Mouse (Mus musculus) forebrain, embryonic 13.5 days (tissue): ENCODE data around the gene 1110002E22Rik. TPM values are rescaled to one million over a fixed set of nuclear protein-coding genes. Genes with fewer than 3 reads are reported as not detected.

Experiments used
- ATAC-seq: fragments of 200-750 bp; cut with Nextera tagmentation; 2 replicates; pipeline ENCODE4 v1.8.0; 2017
- H3K27ac ChIP-seq: fragments of 300-500 bp; sonication (generic); 2 replicates; pipeline ENCODE4 v1.5.1; 2015; ENCODE audit warnings: inconsistent platforms, mild to moderate bottlenecking, moderate library complexity
- H3K27me3 ChIP-seq: fragments of 300-500 bp; sonication (generic); 2 replicates; pipeline ENCODE4 v1.6.1; 2015; ENCODE audit warnings: mild to moderate bottlenecking, inconsistent platforms
- H3K36me3 ChIP-seq: fragments of 300-500 bp; sonication (generic); 2 replicates; pipeline ENCODE4 v1.6.1; 2015; ENCODE audit warnings: mild to moderate bottlenecking, inconsistent platforms; ENCODE audit not compliant: poor library complexity, severe bottlenecking
- H3K4me1 ChIP-seq: fragments of 300-500 bp; sonication (generic); 2 replicates; pipeline ENCODE4 v1.6.1; 2015; ENCODE audit warnings: inconsistent platforms
- H3K4me2 ChIP-seq: fragments of 300-500 bp; sonication (generic); 2 replicates; pipeline ENCODE4 v1.6.1; 2015; ENCODE audit warnings: inconsistent platforms, mild to moderate bottlenecking, moderate library complexity
- H3K4me3 ChIP-seq: fragments of 300-500 bp; sonication (generic); 2 replicates; pipeline ENCODE4 v1.5.1; 2015; ENCODE audit warnings: mild to moderate bottlenecking, inconsistent platforms
- H3K9ac ChIP-seq: fragments of 300-500 bp; sonication (generic); 2 replicates; pipeline ENCODE4 v1.6.1; 2015; ENCODE audit warnings: mild to moderate bottlenecking, inconsistent platforms
- H3K9me3 ChIP-seq: fragments of 300-500 bp; sonication (generic); replicated peaks from 2 replicates; pipeline ENCODE4 v1.6.1; 2016; ENCODE audit warnings: inconsistent platforms
- WGBS: fragments of 180-500 bp; shearing (Covaris S2); methylation state at CpG from one replicate; pipeline ENCODE4 v1.1.7; 2015; 5-methylcytosine and 5-hydroxymethylcytosine counted together
- polyA plus RNA-seq: library from polyadenylated mRNA; unstranded; fragments of >200 nt; fragmentation: Nextera tagmentation; extraction: Ambion mirVana; gene quantifications from 2 replicates; pipeline ENCODE4 v1.2.1, GENCODE M21; 2015

Gene 1110002E22Rik
- polyA plus RNA-seq, 1 experiment from 2014 or later, result 0.08 TPM

- H3K4me1 ChIP-seq, result 0 out of 2 replicates have a peak, but pooled peaks cover 4% of the 10 kb centered on the region
- ATAC-seq, result no peak
- H3K9ac ChIP-seq, result no peak overlapping the region
- WGBS, result 76% methylated on average over 7 of the region's 7 CpGs
- H3K27ac ChIP-seq, result no peak overlapping the region
- no peaks in the 10 kb centered on the region for H3K9me3 ChIP-seq
- no peak overlapping the region for H3K4me2 ChIP-seq
- no peaks in the 10 kb centered on the region for H3K36me3 ChIP-seq
- no peaks in the 10 kb centered on the region for H3K27me3 ChIP-seq
- H3K4me3 ChIP-seq, result no peak overlapping the region
Observed at GRCm38 (mm10) chr3:138043316-138043715, 21.5 kb upstream of the 1110002E22Rik start.

- no peak overlapping the region for H3K4me3 ChIP-seq
- ATAC-seq, result no peak
- H3K9ac ChIP-seq, result no peak overlapping the region
- no peaks in the 10 kb centered on the region for H3K9me3 ChIP-seq
- no peak overlapping the region for H3K4me2 ChIP-seq
- WGBS, result 93% methylated on average over 6 of the region's 6 CpGs
- no peaks in the 10 kb centered on the region for H3K4me1 ChIP-seq
- no peaks in the 10 kb centered on the region for H3K36me3 ChIP-seq
- H3K27me3 ChIP-seq, result no peaks in the 10 kb centered on the region
- H3K27ac ChIP-seq, result no peak overlapping the region
Observed at GRCm38 (mm10) chr3:138049555-138049954, 15.3 kb upstream of the 1110002E22Rik start.

GRCm38 (mm10) chr3:138050772-138051171 is 14.1 kb upstream of the 1110002E22Rik start:
- no peaks in the 10 kb centered on the region for H3K27me3 ChIP-seq
- no peaks in the 10 kb centered on the region for H3K9me3 ChIP-seq
- H3K4me2 ChIP-seq, result no peak overlapping the region
- no peak overlapping the region for H3K4me3 ChIP-seq
- H3K36me3 ChIP-seq, result no peaks in the 10 kb centered on the region
- WGBS, result 95% methylated on average over 11 of the region's 11 CpGs
- H3K27ac ChIP-seq, result no peak overlapping the region
- ATAC-seq, result no peak
- no peaks in the 10 kb centered on the region for H3K4me1 ChIP-seq
- H3K9ac ChIP-seq, result no peak overlapping the region

- ATAC-seq, result no peak
- H3K27me3 ChIP-seq, result no peaks in the 10 kb centered on the region
- no peaks in the 10 kb centered on the region for H3K9me3 ChIP-seq
- 79% methylated on average over 3 of the region's 3 CpGs for WGBS
- no peaks in the 10 kb centered on the region for H3K4me1 ChIP-seq
- H3K4me3 ChIP-seq, result no peak overlapping the region
- H3K4me2 ChIP-seq, result no peak overlapping the region
- no peak overlapping the region for H3K27ac ChIP-seq
- H3K9ac ChIP-seq, result no peak overlapping the region
- no peaks in the 10 kb centered on the region for H3K36me3 ChIP-seq
Observed at GRCm38 (mm10) chr3:138051431-138051830, 13.4 kb upstream of the 1110002E22Rik start.

GRCm38 (mm10) chr3:138053969-138054368 is 10.9 kb upstream of the 1110002E22Rik start:
- no peak for ATAC-seq
- Histone ChIP-seq H3K4me1 (no peaks in the 10 kb centered on the region), H3K4me2 (no peak overlapping the region), H3K9ac (no peak overlapping the region), H3K4me3 (no peak overlapping the region), H3K27me3 (no peaks in the 10 kb centered on the region), H3K36me3 (no peaks in the 10 kb centered on the region), H3K27ac (no peak overlapping the region), H3K9me3 (no peaks in the 10 kb centered on the region)
- WGBS, result 59% methylated on average over 4 of the region's 4 CpGs

- no peaks in the 10 kb centered on the region for H3K9me3 ChIP-seq
- no peaks in the 10 kb centered on the region for H3K36me3 ChIP-seq
- H3K4me3 ChIP-seq, result no peak overlapping the region
- no peak for ATAC-seq
- WGBS, result 79% methylated on average over 7 of the region's 7 CpGs
- no peaks in the 10 kb centered on the region for H3K27me3 ChIP-seq
- no peak overlapping the region for H3K27ac ChIP-seq
- no peak overlapping the region for H3K4me2 ChIP-seq
- no peak overlapping the region for H3K9ac ChIP-seq
- H3K4me1 ChIP-seq, result no peaks in the 10 kb centered on the region
Observed at GRCm38 (mm10) chr3:138056976-138057375, 7.9 kb upstream of the 1110002E22Rik start.

- Histone ChIP-seq H3K4me3 (no peak overlapping the region), H3K9ac (no peak overlapping the region), H3K27me3 (no peaks in the 10 kb centered on the region), H3K4me2 (no peak overlapping the region), H3K4me1 (no peaks in the 10 kb centered on the region), H3K9me3 (no peaks in the 10 kb centered on the region), H3K36me3 (no peaks in the 10 kb centered on the region), H3K27ac (no peak overlapping the region)
- ATAC-seq, result no peak
- 50% methylated on average over 4 of the region's 4 CpGs for WGBS
Observed at GRCm38 (mm10) chr3:138058226-138058625, 6.6 kb upstream of the 1110002E22Rik start.

GRCm38 (mm10) chr3:138060429-138060828 is 4.4 kb upstream of the 1110002E22Rik start:
- H3K27ac ChIP-seq, result no peak overlapping the region
- WGBS, result 93% methylated on average over 7 of the region's 7 CpGs

GRCm38 (mm10) chr3:138061205-138061911 is 3.5 kb upstream of the 1110002E22Rik start:
- Histone ChIP-seq H3K9ac (no peak overlapping the region), H3K4me2 (no peak overlapping the region), H3K27ac (no peak overlapping the region), H3K4me3 (no peak overlapping the region), H3K36me3 (no peaks in the 10 kb centered on the region), H3K9me3 (no peaks in the 10 kb centered on the region), H3K27me3 (no peaks in the 10 kb centered on the region), H3K4me1 (peaks cover 17% of the 10 kb centered on the region)
- no peak for ATAC-seq
- 92% methylated on average over 9 of the region's 9 CpGs for WGBS

More at GRCm38 (mm10) chr3:138060429-138060828, 4.4 kb upstream of the 1110002E22Rik start:
- H3K4me3 ChIP-seq, result no peak overlapping the region
- H3K4me2 ChIP-seq, result no peak overlapping the region
- no peak for ATAC-seq
- no peaks in the 10 kb centered on the region for H3K36me3 ChIP-seq
- H3K9me3 ChIP-seq, result no peaks in the 10 kb centered on the region
- no peaks in the 10 kb centered on the region for H3K27me3 ChIP-seq
- peaks cover 12% of the 10 kb centered on the region for H3K4me1 ChIP-seq
- H3K9ac ChIP-seq, result no peak overlapping the region

GRCm38 (mm10) chr3:138062673-138063072 is 2.2 kb upstream of the 1110002E22Rik start:
- no peak overlapping the region for H3K4me3 ChIP-seq
- no peaks in the 10 kb centered on the region for H3K9me3 ChIP-seq
- WGBS, result 87% methylated on average over 4 of the region's 4 CpGs
- H3K4me1 ChIP-seq, result peaks cover 21% of the 10 kb centered on the region
- no peaks in the 10 kb centered on the region for H3K36me3 ChIP-seq
- H3K27me3 ChIP-seq, result no peaks in the 10 kb centered on the region
- H3K4me2 ChIP-seq, result no peak overlapping the region
- ATAC-seq, result no peak
- no peak overlapping the region for H3K9ac ChIP-seq
- H3K27ac ChIP-seq, result no peak overlapping the region

GRCm38 (mm10) chr3:138063731-138064329 is 1.0 kb upstream of the 1110002E22Rik start:
- Histone ChIP-seq H3K4me1 (peaks cover 21% of the 10 kb centered on the region), H3K36me3 (no peaks in the 10 kb centered on the region), H3K9me3 (no peaks in the 10 kb centered on the region), H3K4me3 (no peak overlapping the region), H3K9ac (no peak overlapping the region), H3K27me3 (no peaks in the 10 kb centered on the region), H3K27ac (no peak overlapping the region), H3K4me2 (no peak overlapping the region)
- WGBS, result 69% methylated on average over 14 of the region's 14 CpGs
- peak; percentile 36; the same call in 1 of the 2 replicates for ATAC-seq

- Histone ChIP-seq H3K4me3 (no peak overlapping the region), H3K36me3 (no peaks in the 10 kb centered on the region), H3K4me2 (no peak overlapping the region), H3K27me3 (no peaks in the 10 kb centered on the region), H3K9me3 (no peaks in the 10 kb centered on the region), H3K27ac (no peak overlapping the region), H3K9ac (no peak overlapping the region), H3K4me1 (peaks cover 21% of the 10 kb centered on the region)
- WGBS, result 83% methylated on average over 16 of the region's 16 CpGs
- peak; percentile 21; the same call in 1 of the 2 replicates for ATAC-seq
Observed at GRCm38 (mm10) chr3:138065930-138066329, 1.1 kb downstream of the 1110002E22Rik start.
